Mouse (Mus musculus) thymus, postnatal 10 days (tissue): ENCODE data around the gene Lims1.

Experiments used
- DNase-seq, 2 experiments: peaks; one replicate each; pipeline ENCODE4 v3.0.0; 2021; ENCODE audit warnings: low spot score in 2 of 2

Lims1 gene

DNA sequence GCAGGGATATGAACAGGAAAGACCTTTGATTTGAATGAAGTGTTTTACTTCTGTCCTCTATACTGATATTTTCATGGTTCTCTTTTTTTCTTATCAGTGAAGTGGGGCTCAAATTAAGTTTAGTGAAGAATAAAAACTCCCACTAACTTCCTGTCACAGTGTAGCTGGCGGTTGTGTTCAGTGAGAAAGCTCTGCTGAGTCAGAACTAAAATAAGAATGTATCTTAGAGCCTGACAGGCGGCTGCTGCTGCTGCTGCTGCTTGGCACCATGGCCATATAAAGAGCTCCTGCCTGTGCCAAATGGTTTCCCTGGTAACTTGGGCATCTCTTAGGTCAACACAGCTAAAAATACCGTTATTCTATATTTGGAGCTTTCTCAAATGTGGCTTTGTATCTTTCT lies 60.0 kb downstream of the Lims1 start:
- DNase-seq = peak in 1 of 2 experiments; percentile 15

DNA sequence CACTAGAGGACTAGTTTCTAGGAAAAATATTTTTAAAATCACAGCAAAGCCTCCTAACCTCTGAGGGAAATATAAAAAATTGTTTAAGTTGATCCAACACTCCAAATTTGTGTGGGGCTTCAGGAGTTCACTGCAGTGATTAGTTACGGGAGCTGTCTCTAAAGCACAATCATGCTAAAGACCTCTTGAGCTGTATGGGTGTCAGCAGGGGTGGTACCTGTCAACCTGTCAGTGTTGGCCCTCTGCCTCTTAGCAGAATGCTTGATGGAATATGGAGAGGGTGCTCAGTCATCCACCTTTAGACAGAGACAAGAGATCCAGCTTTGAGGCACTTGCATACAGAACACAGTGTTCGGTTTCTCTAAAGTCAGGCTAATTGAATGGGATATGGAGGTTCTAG lies 60.5 kb downstream of the Lims1 start:
- DNase-seq = no peak

DNA sequence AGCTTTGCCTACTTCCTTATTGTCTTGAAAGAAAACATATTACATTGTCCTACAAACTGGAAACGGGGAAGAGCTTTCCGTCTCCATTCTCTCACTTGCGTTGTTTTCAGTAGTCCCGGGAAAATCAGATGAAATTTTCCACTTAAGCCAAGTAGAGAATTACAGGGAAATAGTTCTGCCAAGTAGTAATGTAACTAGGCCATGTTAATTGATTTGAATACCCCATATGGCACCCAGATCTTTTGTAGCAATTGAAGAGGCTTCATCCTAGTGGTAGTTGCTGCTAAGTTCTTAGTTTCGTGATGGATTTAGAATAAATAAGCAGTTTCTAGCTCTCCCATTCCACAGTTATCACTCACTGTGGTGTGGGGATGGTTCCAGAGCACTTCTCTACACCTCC lies 62.4 kb downstream of the Lims1 start:
- DNase-seq = no peak

DNA sequence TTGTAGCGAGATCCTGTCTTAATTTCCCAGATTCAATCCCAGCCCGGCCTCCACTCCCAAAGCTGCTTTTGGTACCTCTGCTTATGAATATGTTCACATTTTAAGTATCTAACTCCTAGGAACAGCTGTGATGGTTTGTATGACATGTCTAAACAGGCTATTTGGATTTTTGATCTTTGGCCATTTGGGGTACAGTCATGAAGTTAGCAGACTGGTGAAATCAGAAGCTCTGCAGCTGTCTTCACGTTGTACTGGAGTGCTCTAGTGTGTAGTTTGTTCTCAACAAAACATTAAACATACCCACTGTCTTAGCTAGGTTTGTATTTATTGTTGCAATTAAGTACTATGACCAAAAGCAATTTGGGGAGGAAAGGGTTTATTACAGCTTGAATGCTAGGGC lies 63.7 kb downstream of the Lims1 start:
- DNase-seq = no peak

DNA sequence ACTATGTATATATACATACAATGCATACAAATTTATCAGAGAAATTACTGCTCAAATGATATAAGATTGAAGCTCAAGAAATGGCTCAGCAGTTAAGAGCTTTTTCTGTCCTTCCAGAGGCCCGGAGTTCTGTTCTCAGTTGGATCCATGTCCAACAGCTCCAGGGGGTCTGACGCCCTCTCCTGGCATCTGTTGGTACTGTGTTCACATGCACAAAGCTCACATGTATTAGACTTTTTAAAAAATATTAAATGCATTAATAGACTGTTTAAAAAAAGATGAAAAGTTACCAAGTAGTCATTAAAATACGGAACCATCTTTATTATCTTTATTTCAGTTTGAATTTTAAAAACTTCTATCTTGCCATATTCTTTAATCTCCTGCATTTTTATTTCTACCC lies 65.4 kb downstream of the Lims1 start:
- DNase-seq = no peak

DNA sequence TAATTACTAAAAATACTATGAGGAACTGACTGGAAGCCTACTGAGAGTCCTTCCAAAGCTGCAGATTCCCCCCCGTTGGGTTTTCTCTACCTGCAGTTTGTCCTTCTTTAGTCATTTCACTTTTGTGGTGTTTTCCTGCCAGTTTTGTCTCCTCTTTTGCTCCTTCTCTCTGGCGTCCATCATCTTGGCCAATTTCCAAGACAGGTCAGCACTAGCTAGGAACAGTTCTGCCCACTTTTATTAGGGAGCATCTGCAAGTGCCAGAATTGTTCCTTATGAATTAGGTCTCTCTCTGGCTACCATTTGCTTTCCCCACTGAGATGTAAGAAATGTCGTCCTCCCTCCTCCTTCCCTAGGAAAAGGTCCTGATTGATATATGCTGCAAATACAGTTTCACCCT lies 65.9 kb downstream of the Lims1 start:
- no peak for DNase-seq

DNA sequence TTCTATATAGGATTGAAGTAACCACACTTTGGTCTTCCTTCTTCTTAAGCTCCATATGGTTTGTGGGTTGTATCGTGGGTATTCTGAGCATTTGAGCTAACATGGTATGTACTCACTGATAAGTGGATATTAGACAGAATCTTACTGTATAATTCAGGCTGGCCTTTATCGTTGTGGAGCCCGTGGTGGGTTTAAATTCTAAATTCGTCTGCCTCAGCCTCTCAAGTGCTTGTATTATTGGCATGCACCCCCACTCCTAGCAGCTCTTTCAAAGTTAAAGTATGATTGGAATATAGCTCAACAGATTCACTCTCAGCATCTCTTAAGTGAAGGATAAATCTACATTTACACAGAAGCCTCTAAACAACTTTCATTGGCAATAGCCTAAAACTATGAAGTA lies 69.2 kb downstream of the Lims1 start:
- no peak for DNase-seq

DNA sequence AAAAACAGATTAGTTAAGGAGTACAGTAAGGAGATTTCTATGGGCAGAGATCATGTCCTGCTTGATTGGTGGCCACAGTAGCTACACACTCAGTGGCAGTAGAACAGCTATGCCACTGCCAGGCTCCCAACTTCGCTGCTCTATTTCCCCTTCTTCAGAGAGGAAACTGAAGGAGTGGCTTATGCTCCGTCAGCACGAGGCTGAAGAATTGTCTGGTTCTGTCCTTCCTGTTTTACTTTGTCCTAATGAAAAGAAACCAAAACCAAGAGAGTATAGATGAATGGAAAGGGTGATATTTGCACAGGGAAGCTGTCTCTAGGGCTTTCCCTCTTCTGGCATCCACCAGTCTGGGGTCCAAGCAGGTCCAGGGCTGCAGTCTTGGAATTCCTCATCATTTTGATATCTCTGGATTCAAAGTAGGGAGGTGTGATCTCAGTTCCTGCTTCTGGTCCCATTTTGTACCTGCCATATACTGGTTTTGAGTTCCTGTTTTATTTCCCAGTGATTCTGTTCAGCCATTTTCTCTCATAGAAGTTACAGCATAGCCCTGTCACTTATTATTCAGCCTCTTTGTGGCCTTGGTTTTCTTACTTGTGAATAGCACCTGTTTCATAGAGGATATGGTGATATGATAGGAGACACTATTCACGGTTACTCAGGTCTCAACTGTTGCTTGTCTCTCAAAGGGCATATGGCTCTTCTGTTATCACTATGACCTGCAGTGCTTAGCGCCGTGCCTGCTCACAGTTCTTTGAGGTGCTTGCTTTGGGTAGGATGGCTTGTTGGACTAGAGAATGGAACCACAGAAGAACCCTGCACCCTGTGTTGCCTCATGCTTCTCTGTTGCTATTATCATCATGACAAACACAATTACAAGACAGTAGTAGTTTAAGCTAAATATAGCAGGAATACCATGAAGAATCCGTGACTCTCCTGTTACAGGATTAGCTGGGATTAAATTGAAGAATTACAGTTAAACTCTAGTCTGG lies 70.1 kb downstream of the Lims1 start:
- no peak for DNase-seq

DNA sequence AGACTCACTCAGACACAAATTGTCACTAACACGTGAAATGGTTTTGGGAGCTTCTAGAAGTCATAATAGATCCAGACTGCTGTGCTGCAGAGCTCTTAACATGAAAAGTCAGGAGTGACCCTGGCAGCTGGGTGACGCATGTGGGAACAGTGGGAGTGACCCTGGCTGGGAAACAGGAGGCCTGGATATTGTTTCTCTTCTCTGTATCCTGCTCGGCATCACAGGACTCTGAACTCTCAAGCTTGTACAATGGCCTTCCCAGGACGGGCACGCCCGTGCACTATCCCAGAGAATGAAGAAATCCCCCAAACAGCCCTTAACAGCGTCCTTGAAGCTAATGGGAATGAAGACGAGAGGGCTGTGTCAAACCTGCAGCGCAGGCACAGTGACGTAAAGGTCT lies 70.9 kb downstream of the Lims1 start:
- DNase-seq = no peak

DNA sequence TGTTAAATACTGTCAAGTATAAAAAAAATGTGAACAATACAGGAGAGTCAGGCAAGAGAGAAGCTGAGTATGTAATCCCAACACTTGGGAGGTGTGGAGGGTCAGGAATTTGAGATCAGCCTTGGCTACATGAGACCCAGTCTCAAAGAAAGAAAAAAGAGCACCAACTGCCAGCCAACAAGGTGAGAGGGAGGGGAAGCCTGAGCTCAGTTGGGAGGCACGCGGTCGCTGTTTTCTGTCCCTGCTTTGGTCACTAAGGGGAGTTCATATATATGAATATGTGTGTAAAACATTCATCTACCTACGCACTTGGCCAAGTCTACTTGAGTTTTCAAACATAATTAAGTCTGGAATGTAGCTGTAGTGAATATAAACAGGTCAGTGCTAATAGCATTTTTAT lies 72.0 kb downstream of the Lims1 start:
- no peak for DNase-seq

DNA sequence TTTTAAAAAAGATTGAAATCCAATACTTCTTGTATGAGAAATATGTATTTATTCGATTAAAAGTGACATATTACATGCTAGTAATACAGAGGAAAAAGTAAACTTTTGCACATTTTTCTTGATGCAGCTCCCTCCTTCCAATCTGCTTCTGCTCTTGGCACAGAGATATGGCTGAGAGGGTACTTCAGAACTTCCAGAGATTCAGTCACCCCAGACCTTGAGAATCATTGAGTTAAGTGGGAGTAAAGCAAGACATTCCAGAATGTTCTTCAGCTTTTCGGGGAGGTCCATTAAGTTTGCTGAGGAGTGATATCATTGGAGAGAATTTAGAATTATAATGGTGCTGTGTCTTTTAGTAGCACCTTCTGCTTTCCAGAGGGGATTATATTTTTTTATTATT lies 72.5 kb downstream of the Lims1 start:
- DNase-seq = no peak

DNA sequence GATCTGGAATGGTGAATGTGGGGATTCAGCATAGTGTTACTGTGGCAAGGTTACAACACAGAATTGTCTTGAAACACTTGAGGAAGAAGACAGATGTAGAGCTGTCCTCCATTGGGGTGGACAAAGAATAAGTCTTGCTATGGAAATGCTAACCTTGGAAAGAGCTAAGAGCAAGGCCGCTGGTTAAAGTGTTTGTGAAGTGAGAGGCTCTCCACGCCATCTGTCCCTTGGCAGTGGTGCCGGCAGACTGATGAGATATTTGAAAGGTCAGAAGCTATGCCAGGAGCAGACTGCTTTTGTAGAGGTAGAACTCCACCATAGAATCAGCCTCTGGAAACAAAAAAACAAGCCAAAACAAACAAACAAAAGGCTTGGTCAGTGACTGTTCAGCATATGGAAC lies 73.3 kb downstream of the Lims1 start:
- no peak for DNase-seq

DNA sequence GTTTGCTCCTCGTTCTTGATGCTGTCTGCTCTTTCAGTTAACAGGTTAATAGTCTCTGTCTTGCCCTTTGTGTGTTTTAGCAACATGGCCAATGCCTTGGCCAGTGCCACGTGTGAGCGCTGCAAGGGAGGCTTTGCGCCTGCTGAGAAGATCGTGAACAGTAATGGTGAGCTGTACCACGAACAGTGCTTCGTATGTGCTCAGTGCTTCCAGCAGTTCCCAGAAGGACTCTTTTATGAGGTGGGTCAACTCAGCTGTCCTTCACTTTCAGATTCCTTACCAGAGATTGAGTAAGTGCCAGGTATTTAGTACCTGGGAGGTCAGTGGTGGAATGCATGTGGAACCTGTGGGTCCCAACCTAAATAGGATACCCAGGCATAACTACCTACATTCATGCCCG lies 75.7 kb downstream of the Lims1 start:
- no peak for DNase-seq

DNA sequence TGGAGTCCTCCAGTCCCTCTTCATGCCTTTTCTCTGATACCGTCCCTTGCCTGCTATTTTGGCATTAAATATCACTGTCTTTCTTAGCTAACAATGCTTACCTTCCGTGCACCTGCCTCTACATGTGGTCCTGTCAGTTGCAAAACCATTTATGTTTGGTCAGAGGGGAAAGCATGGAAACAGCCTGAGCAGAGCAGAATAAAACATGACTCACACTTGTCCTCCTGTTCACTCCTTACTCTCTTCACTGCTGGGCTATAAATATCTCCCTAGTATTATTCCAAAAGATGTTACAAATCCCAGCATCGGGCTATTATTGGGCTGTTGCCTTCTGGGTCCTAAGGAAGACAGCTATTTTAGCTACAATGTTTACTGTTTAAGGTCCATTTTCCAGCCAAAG lies 78.6 kb downstream of the Lims1 start:
- DNase-seq = no peak

DNA sequence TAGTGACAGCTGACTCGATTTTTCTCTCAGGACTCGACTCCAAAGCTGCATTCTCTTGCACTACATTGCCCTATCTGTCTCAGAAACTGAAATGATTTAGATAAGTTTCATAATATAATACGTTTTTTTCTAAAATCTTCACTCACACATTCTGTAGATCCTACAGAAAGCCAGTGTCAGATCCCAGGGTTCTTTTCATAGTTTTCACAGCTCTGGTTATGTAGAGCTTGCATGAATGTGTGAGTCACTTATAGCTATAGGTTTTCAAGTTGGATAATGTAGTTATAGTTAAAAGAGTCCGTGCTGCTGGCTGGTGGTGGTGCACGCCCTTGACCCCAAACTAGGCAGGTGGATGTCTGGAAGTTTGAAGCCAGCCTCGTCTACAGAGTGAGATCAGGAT lies 81.4 kb downstream of the Lims1 start:
- no peak for DNase-seq

DNA sequence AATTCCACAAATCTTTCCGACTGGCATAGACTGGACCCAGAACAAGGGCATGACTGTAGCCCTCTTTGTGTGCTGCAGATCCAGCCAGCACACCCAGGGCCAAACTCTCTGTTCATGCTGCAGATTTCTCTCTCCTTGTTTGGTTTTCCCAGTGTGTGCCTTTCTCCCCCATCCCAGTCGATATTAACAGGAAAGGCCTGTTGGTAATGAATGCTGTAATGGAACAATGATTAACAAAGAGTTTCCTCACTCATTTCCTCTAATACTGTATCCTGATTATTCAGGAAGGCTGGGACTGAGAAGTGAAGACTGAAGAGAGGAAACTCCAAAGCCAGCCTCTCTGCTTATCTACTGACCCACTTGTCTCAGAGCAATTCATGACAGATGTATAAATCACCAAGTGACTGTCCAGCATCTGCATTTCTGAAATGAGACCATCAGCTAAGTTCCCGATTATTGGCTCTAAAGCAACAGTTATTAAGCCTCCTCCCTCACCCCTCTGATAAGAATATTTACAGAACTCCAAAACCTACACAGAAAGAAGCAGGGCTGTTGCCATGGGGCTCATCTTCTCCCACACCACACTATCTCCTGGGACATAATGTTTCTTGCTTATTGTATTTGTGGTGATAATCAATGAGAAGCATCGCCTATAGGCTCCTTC lies 82.2 kb downstream of the Lims1 start:
- no peak for DNase-seq

DNA sequence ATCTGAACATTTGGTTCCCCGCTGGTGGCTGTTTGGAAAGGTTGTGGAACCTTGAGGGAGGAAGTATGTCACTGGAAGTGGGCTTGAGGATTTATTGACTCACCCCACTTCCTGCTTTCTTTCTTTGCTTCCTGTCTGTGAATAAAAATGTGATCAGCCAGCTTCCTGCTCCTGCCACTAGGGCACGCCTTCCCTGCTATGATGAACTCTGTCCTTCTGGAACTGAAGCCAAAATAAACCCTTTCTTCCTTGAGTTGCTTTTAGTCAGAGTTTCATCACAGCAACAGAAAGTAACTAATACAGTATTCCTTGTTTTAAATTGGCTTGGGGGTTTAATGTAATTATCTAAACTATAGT lies 82.7 kb downstream of the Lims1 start:
- DNase-seq = no peak

DNA sequence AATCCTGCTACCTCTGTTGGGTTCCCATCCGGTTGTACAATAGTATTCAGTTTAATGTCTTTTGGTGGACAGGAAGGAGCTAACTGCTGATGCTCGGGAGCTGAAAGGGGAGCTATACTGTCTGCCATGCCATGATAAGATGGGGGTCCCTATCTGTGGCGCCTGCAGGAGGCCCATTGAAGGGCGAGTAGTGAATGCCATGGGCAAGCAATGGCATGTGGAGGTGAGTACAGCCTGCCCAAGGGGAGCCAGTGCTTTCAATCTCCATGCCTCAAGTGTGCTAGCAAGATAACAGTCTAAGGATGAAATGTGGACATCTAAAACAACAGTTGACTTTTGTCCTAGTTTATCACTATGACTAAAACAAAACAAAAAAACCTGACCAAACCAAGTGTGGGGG lies 89.1 kb downstream of the Lims1 start:
- DNase-seq = no peak

DNA sequence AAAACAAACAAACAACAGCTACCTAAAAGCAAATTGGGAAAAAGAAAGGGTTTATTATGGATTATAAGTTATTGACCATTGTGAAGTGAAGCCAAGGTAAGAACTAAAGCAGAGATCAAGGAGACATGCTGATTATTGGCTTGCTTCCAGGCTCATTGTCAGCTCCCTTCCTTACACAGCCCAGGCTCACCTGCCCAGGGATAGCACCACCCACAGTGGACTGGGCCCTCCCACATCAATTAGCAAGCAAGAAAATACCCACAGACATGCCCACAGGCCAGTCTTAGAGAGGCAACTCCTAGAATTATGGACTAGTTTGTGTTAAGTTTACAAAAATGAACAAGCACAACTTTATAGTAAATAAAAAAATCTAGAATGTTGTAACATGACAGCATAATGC lies 89.6 kb downstream of the Lims1 start:
- DNase-seq = no peak

DNA sequence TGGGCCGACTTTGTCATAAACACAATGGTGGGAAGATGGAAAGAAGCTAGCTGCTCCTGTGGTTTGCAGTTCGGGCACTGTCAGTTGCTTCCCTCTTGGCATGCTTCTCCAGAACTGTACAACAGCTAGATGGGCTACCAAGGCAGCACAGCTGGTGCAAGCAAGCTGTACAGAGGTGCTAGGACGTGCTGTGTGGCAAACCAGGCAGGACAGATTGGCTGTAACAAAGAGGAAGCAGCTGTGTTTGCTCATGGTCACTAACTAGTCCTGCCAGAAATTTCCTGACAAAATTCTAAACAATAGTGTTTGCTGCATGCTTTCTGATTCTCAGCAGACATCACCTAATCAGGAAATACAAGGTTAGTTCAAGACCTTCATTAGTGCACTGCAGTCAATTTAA lies 93.4 kb downstream of the Lims1 start:
- DNase-seq = no peak

DNA sequence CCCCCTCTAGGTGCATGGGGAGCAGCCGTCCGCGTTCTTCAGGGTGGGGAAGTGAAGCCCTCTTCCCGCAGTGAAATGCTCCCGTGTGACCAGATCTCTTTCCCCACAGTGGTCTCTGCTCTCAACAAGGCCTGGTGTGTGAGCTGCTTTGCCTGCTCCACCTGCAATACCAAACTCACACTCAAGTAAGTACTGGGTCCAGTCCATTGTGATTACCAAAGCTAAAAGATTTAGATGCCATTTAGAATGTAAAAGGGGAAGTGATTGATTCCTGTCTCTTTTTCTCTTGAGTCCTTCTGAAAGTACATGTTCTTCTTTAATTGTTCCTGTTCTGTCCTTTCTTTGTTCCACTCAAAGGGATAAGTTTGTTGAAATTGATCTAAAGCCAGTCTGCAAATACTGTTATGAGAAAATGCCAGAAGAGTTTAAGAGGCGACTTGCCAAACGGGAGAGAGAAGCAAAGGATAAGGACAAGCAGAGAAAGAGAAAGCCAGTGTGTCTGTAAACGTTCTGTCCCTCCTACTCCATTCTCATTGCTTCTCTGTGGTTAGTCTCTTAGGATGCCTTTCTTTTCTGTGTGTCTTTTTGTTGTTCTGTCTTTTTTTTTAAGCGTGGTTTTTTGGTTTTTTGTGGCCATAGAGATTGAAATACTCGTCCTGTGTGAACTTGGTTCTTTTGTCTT lies 95.2 kb downstream of the Lims1 start:
- no peak for DNase-seq

DNA sequence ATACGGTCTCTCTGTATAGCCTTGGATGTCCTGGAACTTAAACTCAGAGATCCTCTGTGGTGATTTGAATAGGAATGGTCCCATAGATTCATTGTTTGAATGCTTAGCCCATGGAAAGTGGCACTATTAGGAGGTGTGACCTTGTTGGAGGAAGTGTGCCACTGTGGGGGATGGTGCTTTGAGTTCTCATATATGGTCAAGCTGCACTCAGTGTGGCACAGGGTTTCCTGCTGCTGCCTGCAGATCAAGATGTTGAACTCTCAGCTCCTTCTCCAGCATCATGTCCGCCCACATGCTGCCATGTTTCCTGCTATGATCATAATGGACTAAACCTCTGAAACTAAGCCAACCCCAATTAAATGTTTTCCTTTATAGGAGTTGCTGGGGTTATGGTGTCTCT lies 104.7 kb downstream of the Lims1 start:
- no peak for DNase-seq

DNA sequence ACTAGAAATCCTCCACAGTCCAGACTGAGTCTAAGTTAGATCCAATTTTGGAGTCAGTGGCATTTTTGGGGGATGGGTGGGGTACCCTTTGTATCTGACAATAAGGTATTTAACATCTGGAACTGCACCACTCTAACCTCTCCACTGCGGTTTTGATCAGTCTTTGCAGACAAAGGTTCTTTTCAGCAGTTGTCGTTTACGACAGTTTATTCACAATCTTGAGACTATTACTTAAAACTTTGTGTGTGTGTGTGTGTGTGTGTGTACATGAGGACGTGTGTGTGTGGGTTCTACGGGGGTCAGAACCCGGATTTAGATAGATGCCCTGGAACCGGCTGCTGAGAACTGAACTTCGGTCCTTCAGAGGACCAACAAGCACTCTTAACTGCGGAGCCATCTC lies 122.6 kb downstream of the Lims1 start:
- peak; percentile 17 to 18 for DNase-seq
